Comparison of ENCODE assay signal across 8 mouse cellular contexts in genomic region chr17:26676616-26677376, GRCm38 (mm10). TPM values are rescaled to one million over a fixed set of nuclear protein-coding genes. Genes with fewer than 3 reads are reported as not detected.
DNase-seq lines count a peak whose midpoint lies in the region; ATAC-seq and TF ChIP-seq lines count a peak whose summit lies in the region.

No protein-coding gene starts in this region.

- H3K9ac ChIP-seq in liver, embryonic 11.5 days (ENCODE audit: low read depth, low read length): peak overlapping the region; percentile 92
- H3K9ac ChIP-seq in midbrain, embryonic 16.5 days (ENCODE audit: low read depth, low read length): peak overlapping the region; percentile 87

- TF ChIP-seq POLR2A in thymus, adult 2 months (IDR thresholded peaks at IDR 0.05; ENCODE audit: control insufficient read depth, extremely low read depth, insufficient read depth, low read length, poor library complexity): no peak

- H3K4me3 ChIP-seq in thymus, adult 2 months (ENCODE audit: control insufficient read depth, insufficient read depth, low read length): peak overlapping the region; percentile 88
- peak overlapping the region; percentile 93 for H3K4me3 ChIP-seq in liver, embryonic 11.5 days (ENCODE audit: low read depth, low read length)
- peak overlapping the region; percentile 84 for H3K4me3 ChIP-seq in midbrain, embryonic 16.5 days (ENCODE audit: low read depth, low read length)

- ATAC-seq in liver, embryonic 11.5 days (replicated peaks; ENCODE audit: low FRiP score): peak; percentile 86
- peak; percentile 92 for ATAC-seq in midbrain, embryonic 16.5 days

- no peaks in the 10 kb centered on the region for H3K36me3 ChIP-seq in thymus, adult 2 months (ENCODE audit: control insufficient read depth, insufficient read depth, low read length)
- peaks cover 12% of the 10 kb centered on the region for H3K36me3 ChIP-seq in liver, embryonic 11.5 days (ENCODE audit: control insufficient read depth, insufficient read depth, low read length)
- H3K36me3 ChIP-seq in midbrain, embryonic 16.5 days (ENCODE audit: control insufficient read depth, insufficient read depth, low read length): no peaks in the 10 kb centered on the region

- under 1% methylated on average over 26 of the region's 26 CpGs for WGBS in thymus, adult 2 months
- WGBS in liver, embryonic 11.5 days: 2% methylated on average over 26 of the region's 26 CpGs
- 4% methylated on average over 26 of the region's 26 CpGs for WGBS in midbrain, embryonic 16.5 days

- H3K4me1 ChIP-seq in thymus, adult 2 months (replicated peaks; ENCODE audit: control insufficient read depth, insufficient read depth, low read length): no peaks in the 10 kb centered on the region; the same call in 1 of the 2 replicates
- H3K4me1 ChIP-seq in liver, embryonic 11.5 days (replicated peaks; ENCODE audit: control insufficient read depth, insufficient read depth, low read length): peaks cover 30% of the 10 kb centered on the region
- peaks cover 22% of the 10 kb centered on the region for H3K4me1 ChIP-seq in midbrain, embryonic 16.5 days (ENCODE audit: control insufficient read depth, insufficient read depth, low read length)

- H3K4me2 ChIP-seq in liver, embryonic 11.5 days: peak overlapping the region; percentile 77
- H3K4me2 ChIP-seq in midbrain, embryonic 16.5 days (ENCODE audit: low read length): peak overlapping the region; percentile 87

- 0 out of 2 replicates have a peak, but pooled peaks cover 2% of the 10 kb centered on the region for H3K9me3 ChIP-seq in liver, embryonic 11.5 days (ENCODE audit: control insufficient read depth, low read length)
- H3K9me3 ChIP-seq in midbrain, embryonic 16.5 days (replicated peaks; ENCODE audit: control insufficient read depth, low read length, poor library complexity, severe bottlenecking): no peaks in the 10 kb centered on the region

- H3K27ac ChIP-seq in thymus, adult 2 months (ENCODE audit: control insufficient read depth, insufficient read depth, low read length): peak overlapping the region; percentile 53
- peak overlapping the region; percentile 90 for H3K27ac ChIP-seq in liver, embryonic 11.5 days (ENCODE audit: low read depth, low read length)
- H3K27ac ChIP-seq in midbrain, embryonic 16.5 days (ENCODE audit: low read length): peak overlapping the region; percentile 91

- no peak for TF ChIP-seq CTCF in thymus, adult 2 months (IDR thresholded peaks at IDR 0.05; ENCODE audit: borderline replicate concordance, control insufficient read depth, extremely low read depth, insufficient read depth, low read length, poor library complexity)

- no peak for DNase-seq in thymus, adult 2 months
- DNase-seq in thymus, adult 18-20 months: no peak
- DNase-seq in cerebellum, postnatal 10 days: peak; percentile 86 to 88
- peak; percentile 77 for DNase-seq in gastrocnemius, postnatal 25 days
- DNase-seq in induced T-regulatory cell, adult 2 months (ENCODE audit: low read depth): peak; percentile 84
- no peak for DNase-seq in liver, embryonic 11.5 days (ENCODE audit: low spot score)
- peak; percentile 63 for DNase-seq in urinary bladder, postnatal 25 days (ENCODE audit: low spot score)

- no peaks in the 10 kb centered on the region for H3K27me3 ChIP-seq in thymus, adult 2 months (ENCODE audit: control insufficient read depth, insufficient read depth, low read length)
- no peaks in the 10 kb centered on the region for H3K27me3 ChIP-seq in liver, embryonic 11.5 days (replicated peaks; ENCODE audit: control insufficient read depth, insufficient read depth, low read length)
- H3K27me3 ChIP-seq in midbrain, embryonic 16.5 days (ENCODE audit: control insufficient read depth, insufficient read depth, low read depth, low read length): peaks cover 8% of the 10 kb centered on the region

RNA-seq across cellular contexts. Expression of gene Atp6v0e, which starts 13.8 kb away (rescaled TPM):
- 279 and 354 TPM in 2 replicates for polyA plus RNA-seq in thymus, adult 2 months (2012; rRNA removed)
- 10 to 100 TPM; 29.7 to 43.1 TPM for total RNA-seq in gastrocnemius, postnatal 25 days (2021)
- polyA plus RNA-seq in liver, embryonic 11.5 days (2014; fragmentation: Nextera tagmentation; extraction: Ambion mirVana): 244 and 245 TPM in 2 replicates
- polyA plus RNA-seq in midbrain, embryonic 16.5 days (2015; fragmentation: Nextera tagmentation; extraction: Ambion mirVana): 77.2 and 83.0 TPM in 2 replicates

RNA-seq across cellular contexts. Expression of gene Crebrf, which starts 38.7 kb away (rescaled TPM):
- 6.7 and 8.0 TPM in 2 replicates for polyA plus RNA-seq in thymus, adult 2 months (2012; rRNA removed)
- total RNA-seq in gastrocnemius, postnatal 25 days (2021): 10 to 100 TPM; 21.7 to 24.0 TPM
- polyA plus RNA-seq in liver, embryonic 11.5 days (2014; fragmentation: Nextera tagmentation; extraction: Ambion mirVana): 1.8 and 2.4 TPM in 2 replicates
- 9.7 and 11.0 TPM in 2 replicates for polyA plus RNA-seq in midbrain, embryonic 16.5 days (2015; fragmentation: Nextera tagmentation; extraction: Ambion mirVana)

Comparison
In these comparisons a context has a peak if more than half of its experiments do, and no peak if none do; other contexts are left out.
1. DNase-seq: peak in cerebellum, postnatal 10 days (2 of 2), gastrocnemius, postnatal 25 days (single experiment), induced T-regulatory cell, adult 2 months (single experiment) and urinary bladder, postnatal 25 days (single experiment); none in thymus, adult 2 months (single experiment), thymus, adult 18-20 months (0 of 2) and liver, embryonic 11.5 days (single experiment).
2. Peak in every context shown above with its lines, with median percentiles within 50 percentile points of each other: H3K27ac ChIP-seq and H3K4me3 ChIP-seq.